Mouse (Mus musculus) forebrain, embryonic 15.5 days (tissue): Measurements from ENCODE around the gene Lmo7. TPM values are rescaled to one million over a fixed set of nuclear protein-coding genes. Genes with fewer than 3 reads are reported as not detected.
A peak's percentile ranks its signal among the peaks of the same experiment; 100 is the strongest.

ENCODE experiments used
- ATAC-seq: fragments of 200-750 bp; cut with Nextera tagmentation; replicated peaks from 2 replicates; pipeline ENCODE4 v1.8.0; 2017; ENCODE audit warnings: mild to moderate bottlenecking, moderate TSS enrichment, moderate library complexity
- H3K27ac ChIP-seq: fragments of 300-500 bp; sonication (generic); replicated peaks from 2 replicates; pipeline ENCODE4 v1.5.1; 2015; ENCODE audit warnings: mild to moderate bottlenecking, inconsistent platforms
- H3K27me3 ChIP-seq: fragments of 300-500 bp; sonication (generic); 2 replicates; pipeline ENCODE4 v1.6.1; 2015; ENCODE audit warnings: inconsistent platforms
- H3K36me3 ChIP-seq: fragments of 300-500 bp; sonication (generic); 2 replicates; pipeline ENCODE4 v1.6.1; 2015; ENCODE audit warnings: mild to moderate bottlenecking, inconsistent platforms
- H3K4me1 ChIP-seq: fragments of 300-500 bp; sonication (generic); 2 replicates; pipeline ENCODE4 v1.6.1; 2015; ENCODE audit warnings: inconsistent platforms
- H3K4me2 ChIP-seq: fragments of 300-500 bp; sonication (generic); replicated peaks from 2 replicates; pipeline ENCODE4 v1.6.1; 2015; ENCODE audit warnings: mild to moderate bottlenecking, inconsistent platforms
- H3K4me3 ChIP-seq: fragments of 300-500 bp; sonication (generic); 2 replicates; pipeline ENCODE4 v1.5.1; 2015; ENCODE audit warnings: mild to moderate bottlenecking, inconsistent platforms
- H3K9ac ChIP-seq: fragments of 300-500 bp; sonication (generic); replicated peaks from 2 replicates; pipeline ENCODE4 v1.6.1; 2015; ENCODE audit warnings: mild to moderate bottlenecking, inconsistent platforms
- H3K9me3 ChIP-seq: fragments of 300-500 bp; sonication (generic); 2 replicates; pipeline ENCODE4 v1.6.1; 2016; ENCODE audit warnings: inconsistent platforms
- WGBS: fragments of 180-500 bp; shearing (Covaris S2); methylation state at CpG from one replicate; pipeline ENCODE4 v1.1.7; 2015; ENCODE audit warnings: mixed read lengths; 5-methylcytosine and 5-hydroxymethylcytosine counted together
- polyA plus RNA-seq: library from polyadenylated mRNA; unstranded; fragments of >200 nt; fragmentation: Nextera tagmentation; extraction: Ambion mirVana; gene quantifications from 2 replicates; pipeline ENCODE4 v1.2.1, GENCODE M21; 2015

The Lmo7 gene
- polyA plus RNA-seq, 1 experiment from 2014 or later, result 12.8 TPM

- H3K4me2 ChIP-seq, result no peak overlapping the region
- peaks cover 23% of the 10 kb centered on the region for H3K4me1 ChIP-seq
- H3K9me3 ChIP-seq, result no peaks in the 10 kb centered on the region
- H3K27ac ChIP-seq, result no peak overlapping the region
- H3K4me3 ChIP-seq, result no peak overlapping the region
- WGBS, result 89% methylated on average over 6 of the region's 6 CpGs
- no peaks in the 10 kb centered on the region for H3K27me3 ChIP-seq
- H3K9ac ChIP-seq, result no peak overlapping the region
- no peak for ATAC-seq
- H3K36me3 ChIP-seq, result no peaks in the 10 kb centered on the region
Observed at GRCm38 (mm10) chr14:101842521-101842920, 112.8 kb downstream of the Lmo7 start.

- no peaks in the 10 kb centered on the region for H3K9me3 ChIP-seq
- H3K27me3 ChIP-seq, result no peaks in the 10 kb centered on the region
- no peak overlapping the region for H3K9ac ChIP-seq
- no peak overlapping the region for H3K27ac ChIP-seq
- no peaks in the 10 kb centered on the region for H3K36me3 ChIP-seq
- peaks cover 19% of the 10 kb centered on the region for H3K4me1 ChIP-seq
- ATAC-seq, result no peak
- no peak overlapping the region for H3K4me2 ChIP-seq
- 87% methylated on average over 17 of the region's 17 CpGs for WGBS
- H3K4me3 ChIP-seq, result no peak overlapping the region
Observed at GRCm38 (mm10) chr14:101843443-101843842, 113.7 kb downstream of the Lmo7 start.

- Histone ChIP-seq H3K9ac (no peak overlapping the region), H3K9me3 (no peaks in the 10 kb centered on the region), H3K4me3 (no peak overlapping the region), H3K27me3 (no peaks in the 10 kb centered on the region), H3K27ac (no peak overlapping the region), H3K4me2 (no peak overlapping the region), H3K4me1 (peaks cover 18% of the 10 kb centered on the region), H3K36me3 (no peaks in the 10 kb centered on the region)
- 73% methylated on average over 7 of the region's 7 CpGs for WGBS
- ATAC-seq, result no peak
Observed at GRCm38 (mm10) chr14:101844467-101844866, 114.7 kb downstream of the Lmo7 start.

GRCm38 (mm10) chr14:101846097-101846882 lies 116.5 kb downstream of the Lmo7 start:
- no peak overlapping the region for H3K4me3 ChIP-seq
- WGBS, result 78% methylated on average over 8 of the region's 8 CpGs
- H3K27me3 ChIP-seq, result no peaks in the 10 kb centered on the region
- H3K27ac ChIP-seq, result no peak overlapping the region
- H3K9ac ChIP-seq, result no peak overlapping the region
- ATAC-seq, result no peak
- no peaks in the 10 kb centered on the region for H3K36me3 ChIP-seq
- 0 out of 2 replicates have a peak, but pooled peaks cover 4% of the 10 kb centered on the region for H3K4me1 ChIP-seq
- H3K9me3 ChIP-seq, result no peaks in the 10 kb centered on the region
- H3K4me2 ChIP-seq, result no peak overlapping the region

DNA sequence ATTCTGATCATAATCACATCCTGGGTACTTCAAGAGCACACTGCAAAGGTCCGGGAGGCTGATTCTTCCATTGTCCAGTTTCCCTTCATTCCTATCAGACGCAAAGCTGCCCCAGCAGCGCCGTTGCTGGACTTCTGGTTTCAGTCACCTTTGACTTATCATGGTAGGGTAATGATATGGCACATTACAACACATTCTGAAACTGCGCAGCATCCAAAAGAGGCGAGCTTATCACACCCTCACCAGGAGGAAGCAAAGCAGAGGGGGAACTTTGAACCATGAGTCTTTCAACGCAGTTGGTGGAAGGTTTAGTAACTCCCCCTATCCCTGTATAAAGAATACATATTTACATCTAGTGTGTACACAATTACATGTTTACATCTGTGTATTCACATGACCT lies 117.8 kb downstream of the Lmo7 start:
- no peaks in the 10 kb centered on the region for H3K9me3 ChIP-seq
- H3K9ac ChIP-seq, result no peak overlapping the region
- H3K27ac ChIP-seq, result no peak overlapping the region
- H3K4me2 ChIP-seq, result no peak overlapping the region
- H3K27me3 ChIP-seq, result no peaks in the 10 kb centered on the region
- H3K4me1 ChIP-seq, result 0 out of 2 replicates have a peak, but pooled peaks cover 4% of the 10 kb centered on the region
- ATAC-seq, result no peak
- 95% methylated on average over 7 of the region's 7 CpGs for WGBS
- no peak overlapping the region for H3K4me3 ChIP-seq
- H3K36me3 ChIP-seq, result no peaks in the 10 kb centered on the region

GRCm38 (mm10) chr14:101852584-101853195 lies 122.9 kb downstream of the Lmo7 start:
- no peaks in the 10 kb centered on the region for H3K4me1 ChIP-seq
- H3K27ac ChIP-seq, result no peak overlapping the region
- H3K9me3 ChIP-seq, result no peaks in the 10 kb centered on the region
- no peaks in the 10 kb centered on the region for H3K36me3 ChIP-seq
- 91% methylated on average over 6 of the region's 6 CpGs for WGBS
- ATAC-seq, result no peak
- H3K4me3 ChIP-seq, result no peak overlapping the region
- no peak overlapping the region for H3K9ac ChIP-seq
- no peaks in the 10 kb centered on the region for H3K27me3 ChIP-seq
- no peak overlapping the region for H3K4me2 ChIP-seq

GRCm38 (mm10) chr14:101853207-101853606 lies 123.5 kb downstream of the Lmo7 start:
- Histone ChIP-seq H3K36me3 (no peaks in the 10 kb centered on the region), H3K4me2 (no peak overlapping the region), H3K27me3 (no peaks in the 10 kb centered on the region), H3K27ac (no peak overlapping the region), H3K4me1 (no peaks in the 10 kb centered on the region), H3K9me3 (no peaks in the 10 kb centered on the region), H3K4me3 (no peak overlapping the region), H3K9ac (no peak overlapping the region)
- WGBS, result 90% methylated on average over 1 of the region's 1 CpGs
- ATAC-seq, result no peak

DNA sequence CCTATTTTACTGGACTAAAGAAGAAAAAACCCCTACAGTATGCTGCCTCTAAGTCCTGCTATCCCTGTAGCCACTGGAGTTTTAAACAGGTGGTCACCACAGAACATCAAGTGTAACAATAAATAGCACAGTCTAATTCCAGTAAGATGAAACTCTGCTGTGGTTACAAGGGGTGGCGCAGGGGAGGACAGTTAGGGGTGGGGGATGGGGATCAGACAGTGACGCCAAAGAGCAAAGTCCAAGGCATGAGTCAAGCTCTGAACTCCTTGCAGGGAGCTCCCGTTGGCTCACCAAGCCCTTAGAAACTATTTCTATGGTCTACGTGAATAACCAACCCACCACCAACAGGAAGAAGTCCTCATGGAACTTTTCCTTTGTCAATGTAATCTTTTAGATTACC lies 124.0 kb downstream of the Lmo7 start:
- Histone ChIP-seq H3K4me2 (no peak overlapping the region), H3K9me3 (no peaks in the 10 kb centered on the region), H3K27ac (no peak overlapping the region), H3K27me3 (no peaks in the 10 kb centered on the region), H3K4me3 (no peak overlapping the region), H3K4me1 (no peaks in the 10 kb centered on the region), H3K36me3 (no peaks in the 10 kb centered on the region), H3K9ac (no peak overlapping the region)
- ATAC-seq, result no peak
- WGBS, result 78% methylated on average over 4 of the region's 4 CpGs

DNA sequence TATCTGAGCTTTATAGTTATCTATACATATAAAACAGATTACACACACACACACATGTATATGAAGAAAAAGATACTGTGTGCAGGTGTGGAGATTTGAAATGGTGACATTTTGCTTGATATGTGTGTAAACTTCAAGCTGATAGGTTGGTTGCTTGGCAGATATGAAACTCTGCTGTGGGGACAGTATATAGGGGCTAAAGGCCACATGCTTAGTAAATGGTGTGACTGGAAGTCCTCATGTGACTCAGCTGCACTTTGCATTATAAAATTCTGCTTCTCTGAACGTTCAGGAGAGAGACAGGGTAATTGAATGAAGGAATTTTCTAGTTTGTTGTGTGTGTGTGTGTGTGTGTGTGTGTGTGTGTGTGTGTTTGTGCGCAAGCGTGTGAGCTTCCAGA lies 124.5 kb downstream of the Lmo7 start:
- no peaks in the 10 kb centered on the region for H3K36me3 ChIP-seq
- H3K4me2 ChIP-seq, result no peak overlapping the region
- no peak overlapping the region for H3K4me3 ChIP-seq
- H3K9ac ChIP-seq, result no peak overlapping the region
- H3K4me1 ChIP-seq, result no peaks in the 10 kb centered on the region
- no peaks in the 10 kb centered on the region for H3K27me3 ChIP-seq
- no peaks in the 10 kb centered on the region for H3K9me3 ChIP-seq
- no peak overlapping the region for H3K27ac ChIP-seq
- WGBS, result 83% methylated on average over 3 of the region's 3 CpGs
- ATAC-seq, result no peak

DNA sequence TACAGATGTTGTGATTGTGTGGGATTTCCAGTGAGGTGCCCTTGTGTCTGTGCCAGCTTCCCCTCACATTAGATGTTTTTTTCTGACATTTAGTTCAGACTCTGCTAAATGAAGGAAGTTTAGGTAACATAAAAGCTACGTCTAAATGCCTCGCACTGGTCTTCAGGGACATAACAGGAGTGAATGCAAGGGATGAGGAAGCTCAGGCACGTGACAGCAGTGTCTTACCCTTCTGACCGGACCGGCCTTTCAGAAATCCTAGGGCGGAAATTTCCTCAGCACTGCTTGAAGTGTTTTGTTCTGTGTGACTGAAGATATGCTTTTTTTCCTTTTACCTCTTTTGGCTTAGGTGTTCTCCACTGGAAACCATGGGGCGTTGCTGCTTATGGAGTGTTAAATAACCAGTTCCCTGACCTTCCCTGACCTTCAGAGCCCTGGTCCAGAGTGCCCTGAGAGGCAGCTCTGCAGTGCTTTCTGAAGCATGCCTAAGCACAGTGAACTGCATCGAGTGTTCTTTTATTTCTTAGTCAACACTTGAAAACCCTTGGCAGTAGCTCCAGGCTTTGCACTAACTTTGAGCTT lies 129.6 kb downstream of the Lmo7 start:
- Histone ChIP-seq H3K4me3 (no peak overlapping the region), H3K9me3 (no peaks in the 10 kb centered on the region), H3K4me1 (no peaks in the 10 kb centered on the region), H3K9ac (no peak overlapping the region), H3K27me3 (no peaks in the 10 kb centered on the region), H3K36me3 (no peaks in the 10 kb centered on the region), H3K27ac (no peak overlapping the region), H3K4me2 (no peak overlapping the region)
- WGBS, result 61% methylated on average over 8 of the region's 8 CpGs
- ATAC-seq, result no peak

- Histone ChIP-seq H3K9ac (no peak overlapping the region), H3K4me3 (no peak overlapping the region), H3K9me3 (no peaks in the 10 kb centered on the region), H3K27ac (no peak overlapping the region), H3K4me2 (no peak overlapping the region), H3K27me3 (no peaks in the 10 kb centered on the region), H3K4me1 (no peaks in the 10 kb centered on the region), H3K36me3 (no peaks in the 10 kb centered on the region)
- no peak for ATAC-seq
- 76% methylated on average over 3 of the region's 3 CpGs for WGBS
Observed at GRCm38 (mm10) chr14:101862088-101862487, 132.3 kb downstream of the Lmo7 start.

DNA sequence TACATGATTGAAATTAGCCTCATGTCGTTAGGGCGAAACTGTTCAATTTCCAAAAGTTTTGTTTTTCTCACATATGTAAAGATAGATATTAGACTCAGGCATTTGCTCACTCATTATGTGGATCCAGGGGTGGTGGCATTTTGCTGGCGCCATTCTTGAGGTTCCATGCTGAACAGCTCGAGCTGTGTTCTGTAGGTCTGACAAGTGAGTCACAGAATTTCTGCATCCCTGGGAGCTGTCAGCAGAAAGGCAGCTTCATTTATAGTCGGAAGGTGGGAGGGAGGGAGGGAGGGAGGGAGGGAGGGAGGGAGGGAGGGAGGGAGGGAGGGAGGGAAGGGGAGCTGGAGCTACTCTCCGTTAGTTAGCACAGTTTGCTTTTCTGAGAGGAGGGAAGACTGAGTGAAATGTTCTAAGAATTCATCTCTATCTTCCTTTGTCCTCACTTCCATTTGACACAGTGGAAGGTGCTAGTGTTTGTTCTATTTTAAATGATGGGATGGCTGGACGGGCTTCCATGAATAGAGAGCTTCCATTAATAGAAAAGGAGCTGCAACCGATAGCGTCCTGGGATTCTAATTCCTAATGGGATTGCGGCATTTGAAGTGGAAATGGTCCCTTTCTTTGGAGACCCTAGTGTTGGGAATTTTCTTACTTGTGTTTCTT lies 137.4 kb downstream of the Lmo7 start:
- Histone ChIP-seq H3K4me1 (no peaks in the 10 kb centered on the region), H3K9me3 (no peaks in the 10 kb centered on the region), H3K27ac (no peak overlapping the region), H3K27me3 (no peaks in the 10 kb centered on the region), H3K9ac (no peak overlapping the region), H3K4me3 (no peak overlapping the region), H3K36me3 (no peaks in the 10 kb centered on the region), H3K4me2 (no peak overlapping the region)
- peak; percentile 57; the same call in 1 of the 2 replicates for ATAC-seq
- 37% methylated on average over 9 of the region's 10 CpGs for WGBS
